Mouse (Mus musculus) embryonic facial prominence, embryonic 12.5 days (tissue): Measurements from ENCODE around the gene Pex14. TPM values are rescaled to one million over a fixed set of nuclear protein-coding genes. Genes with fewer than 3 reads are reported as not detected.

Source experiments
- ATAC-seq: fragments of 200-750 bp; cut with Nextera tagmentation; 2 replicates; pipeline ENCODE4 v1.8.0; 2017; ENCODE audit not compliant: insufficient number of reproducible peaks, insufficient read depth, low FRiP score, low TSS enrichment
- H3K27ac ChIP-seq: fragments of 300-500 bp; sonication (generic); 2 replicates; pipeline ENCODE4 v1.5.1; 2016; ENCODE audit warnings: mild to moderate bottlenecking
- H3K27me3 ChIP-seq: fragments of 300-500 bp; sonication (generic); 2 replicates; pipeline ENCODE4 v1.6.1; 2016; ENCODE audit warnings: mild to moderate bottlenecking, moderate library complexity
- H3K36me3 ChIP-seq: fragments of 300-500 bp; sonication (generic); 2 replicates; pipeline ENCODE4 v1.6.1; 2016; ENCODE audit warnings: mild to moderate bottlenecking
- H3K4me1 ChIP-seq: fragments of 300-500 bp; sonication (generic); 2 replicates; pipeline ENCODE4 v1.6.1; 2016
- H3K4me2 ChIP-seq: fragments of 300-500 bp; sonication (generic); replicated peaks from 2 replicates; pipeline ENCODE4 v1.6.1; 2016; ENCODE audit warnings: mild to moderate bottlenecking, moderate library complexity
- H3K4me3 ChIP-seq: fragments of 300-500 bp; sonication (generic); 2 replicates; pipeline ENCODE4 v1.5.1; 2016; ENCODE audit warnings: mild to moderate bottlenecking
- H3K9ac ChIP-seq: fragments of 300-500 bp; sonication (generic); 2 replicates; pipeline ENCODE4 v1.6.1; 2016; ENCODE audit warnings: mild to moderate bottlenecking, moderate library complexity
- H3K9me3 ChIP-seq: fragments of 300-500 bp; sonication (generic); 2 replicates; pipeline ENCODE4 v1.6.1; 2016; ENCODE audit warnings: mild to moderate bottlenecking, moderate library complexity
- WGBS: fragments of 180-500 bp; shearing (Covaris S2); methylation state at CpG from one replicate; pipeline ENCODE4 v1.1.7; 2016; 5-methylcytosine and 5-hydroxymethylcytosine counted together
- polyA plus RNA-seq: library from polyadenylated mRNA; unstranded; fragments of >200 nt; fragmentation: Nextera tagmentation; extraction: Ambion mirVana; gene quantifications from 2 replicates; pipeline ENCODE4 v1.2.1, GENCODE M21; 2016

Pex14 gene
- polyA plus RNA-seq, 1 experiment from 2014 or later, result 54.1 TPM

DNA sequence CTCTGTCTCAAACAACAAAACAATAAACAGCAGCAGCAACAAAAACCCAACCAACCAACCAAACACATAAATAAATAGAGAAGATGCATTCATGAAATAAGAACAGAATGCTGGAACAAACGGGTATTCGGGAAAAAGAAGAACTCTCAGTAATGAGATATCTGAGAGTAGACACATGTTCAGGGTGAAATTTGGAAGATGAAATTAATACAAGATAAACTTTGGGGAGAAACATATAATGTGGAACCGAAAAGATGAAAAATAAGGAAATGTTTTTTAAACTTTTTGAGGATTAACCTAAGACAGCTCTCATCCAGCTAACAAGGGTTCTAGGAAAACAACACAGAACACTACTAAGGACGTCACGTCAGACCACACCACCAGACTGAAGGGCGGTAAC lies 92.9 kb downstream of the Pex14 start:
- H3K4me2 ChIP-seq, result no peak overlapping the region
- no peaks in the 10 kb centered on the region for H3K36me3 ChIP-seq
- H3K9ac ChIP-seq, result no peak overlapping the region
- H3K9me3 ChIP-seq, result no peaks in the 10 kb centered on the region
- ATAC-seq, result no peak
- 91% methylated on average over 6 of the region's 6 CpGs for WGBS
- no peak overlapping the region for H3K27ac ChIP-seq
- H3K27me3 ChIP-seq, result no peaks in the 10 kb centered on the region
- no peak overlapping the region for H3K4me3 ChIP-seq
- no peaks in the 10 kb centered on the region for H3K4me1 ChIP-seq

DNA sequence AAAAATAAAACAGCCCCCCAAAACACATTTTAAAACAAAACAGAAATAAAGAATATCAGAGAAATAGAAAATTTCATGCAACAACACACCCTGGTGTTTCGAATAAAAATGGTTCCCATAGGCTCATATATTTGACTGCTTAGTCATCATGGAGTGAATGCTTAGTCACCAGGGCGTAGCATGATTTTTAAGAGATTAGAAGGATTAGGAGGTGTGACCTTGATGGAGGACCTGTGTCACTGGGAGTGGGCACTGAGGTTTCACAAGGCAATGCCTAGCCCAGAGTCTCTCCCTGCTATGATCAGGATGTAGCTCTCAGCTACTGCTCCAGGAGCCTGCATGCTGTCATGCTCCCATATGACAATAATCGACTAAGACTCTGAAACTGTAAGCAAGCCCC lies 93.6 kb downstream of the Pex14 start:
- Histone ChIP-seq H3K27ac (no peak overlapping the region), H3K9ac (no peak overlapping the region), H3K27me3 (no peaks in the 10 kb centered on the region), H3K36me3 (no peaks in the 10 kb centered on the region), H3K4me2 (no peak overlapping the region), H3K4me1 (no peaks in the 10 kb centered on the region), H3K4me3 (no peak overlapping the region), H3K9me3 (no peaks in the 10 kb centered on the region)
- ATAC-seq, result no peak
- WGBS, result 94% methylated on average over 3 of the region's 3 CpGs

DNA sequence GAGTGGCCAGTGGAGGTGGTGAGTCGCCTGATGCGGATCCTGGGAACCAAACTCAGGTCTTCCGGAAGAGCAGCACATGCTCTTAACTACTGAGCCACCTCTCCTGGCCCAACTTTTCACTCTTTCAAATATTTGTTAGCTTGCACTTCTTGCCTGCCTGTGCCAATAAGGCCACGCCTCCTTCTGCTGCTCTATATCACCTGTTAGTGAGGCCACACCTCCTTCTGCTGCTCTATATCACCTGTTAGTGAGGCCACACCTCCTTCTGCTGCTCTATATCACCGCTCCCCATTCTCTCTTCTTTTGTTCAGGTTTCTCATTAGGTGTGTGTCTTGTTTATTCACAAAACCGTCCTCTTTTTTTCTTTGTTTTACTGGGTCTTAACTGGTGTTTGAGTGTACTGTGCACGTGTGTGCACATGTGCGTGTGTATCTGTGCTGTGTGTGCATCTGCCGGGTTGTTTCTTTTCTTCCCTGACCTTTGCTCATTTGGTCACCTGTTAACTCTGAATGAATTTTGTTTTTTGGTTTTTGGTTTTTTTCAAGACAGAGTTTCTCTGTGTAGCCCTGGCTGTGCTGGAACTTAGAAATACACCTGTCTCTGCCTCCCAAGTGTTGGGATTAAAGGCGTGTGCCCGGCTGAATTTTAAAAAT lies 97.1 kb downstream of the Pex14 start:
- no peak overlapping the region for H3K4me2 ChIP-seq
- 93% methylated on average over 11 of the region's 11 CpGs for WGBS

DNA sequence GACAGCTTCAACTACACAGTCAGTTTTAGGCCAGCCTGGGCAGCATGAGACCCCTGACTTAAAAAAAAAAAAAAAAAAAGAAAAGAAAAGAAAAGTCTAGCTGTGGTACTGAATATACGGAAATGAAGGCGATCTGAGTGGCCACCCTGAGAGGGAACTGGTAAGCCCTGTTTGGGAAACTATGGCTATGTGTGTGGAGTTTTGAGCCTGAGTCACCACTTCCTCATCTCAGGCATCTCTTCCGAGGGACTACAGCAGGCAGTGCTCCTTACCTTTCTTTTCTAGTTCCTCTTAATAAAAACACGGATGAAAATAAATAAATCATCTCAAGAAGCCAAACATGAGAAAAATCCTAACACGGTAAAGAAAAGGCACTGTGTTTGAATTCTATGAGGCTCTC lies 98.2 kb downstream of the Pex14 start:
- 87% methylated on average over 5 of the region's 5 CpGs for WGBS
- Histone ChIP-seq H3K36me3 (0 out of 2 replicates have a peak, but pooled peaks cover 4% of the 10 kb centered on the region), H3K27ac (no peak overlapping the region), H3K27me3 (no peaks in the 10 kb centered on the region), H3K4me3 (no peak overlapping the region), H3K4me1 (no peaks in the 10 kb centered on the region), H3K9ac (no peak overlapping the region), H3K9me3 (no peaks in the 10 kb centered on the region), H3K4me2 (no peak overlapping the region)
- ATAC-seq, result no peak

More for the DNA sequence above, 97.1 kb downstream of the Pex14 start:
- H3K27ac ChIP-seq, result no peak overlapping the region
- H3K36me3 ChIP-seq, result 0 out of 2 replicates have a peak, but pooled peaks cover 4% of the 10 kb centered on the region
- no peaks in the 10 kb centered on the region for H3K9me3 ChIP-seq
- H3K27me3 ChIP-seq, result no peaks in the 10 kb centered on the region
- no peak overlapping the region for H3K4me3 ChIP-seq
- no peaks in the 10 kb centered on the region for H3K4me1 ChIP-seq
- ATAC-seq, result no peak
- no peak overlapping the region for H3K9ac ChIP-seq

DNA sequence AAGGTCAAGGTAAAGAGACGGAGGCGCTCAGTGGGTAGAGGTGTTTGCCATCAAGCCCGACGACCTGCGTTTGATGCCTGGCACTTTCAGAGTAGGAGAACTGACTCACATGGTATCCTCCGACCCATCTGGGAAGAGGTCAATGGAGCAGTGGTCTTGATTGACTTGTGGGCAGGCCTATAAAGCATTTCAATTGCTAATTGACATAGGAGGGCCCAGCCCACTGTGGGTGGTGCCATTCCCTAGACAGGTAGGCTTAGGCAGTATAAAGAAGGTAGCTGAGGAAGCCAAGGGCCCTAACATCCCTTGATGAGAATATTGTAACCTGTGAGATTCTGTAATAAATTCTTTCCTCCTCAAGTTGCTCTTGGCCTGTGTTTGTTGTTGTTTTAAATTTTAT lies 98.9 kb downstream of the Pex14 start:
- Histone ChIP-seq H3K36me3 (0 out of 2 replicates have a peak, but pooled peaks cover 4% of the 10 kb centered on the region), H3K9me3 (no peaks in the 10 kb centered on the region), H3K27me3 (no peaks in the 10 kb centered on the region), H3K4me3 (no peak overlapping the region), H3K9ac (no peak overlapping the region), H3K4me2 (no peak overlapping the region), H3K27ac (no peak overlapping the region), H3K4me1 (no peaks in the 10 kb centered on the region)
- ATAC-seq, result no peak
- 94% methylated on average over 6 of the region's 6 CpGs for WGBS

DNA sequence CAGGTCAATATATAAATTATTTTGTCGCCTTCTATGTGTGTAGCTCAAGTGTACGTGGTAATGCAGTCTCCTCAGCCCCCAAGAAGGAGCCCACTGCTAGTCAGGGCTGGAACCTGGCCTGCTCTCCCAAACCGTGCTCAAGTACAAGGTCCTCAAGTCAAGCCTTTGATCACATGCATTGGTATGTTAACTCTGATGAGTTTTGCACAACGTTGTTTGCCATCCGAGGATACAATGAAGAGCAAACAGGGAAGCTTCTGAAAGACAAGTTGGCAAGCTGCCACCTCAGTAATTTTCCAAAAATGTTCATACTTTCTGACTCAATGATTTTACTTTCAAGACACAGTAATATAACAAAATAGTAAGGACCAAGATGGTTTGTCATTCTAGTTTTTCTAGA lies 105.7 kb downstream of the Pex14 start:
- 0 out of 2 replicates have a peak, but pooled peaks cover 4% of the 10 kb centered on the region for H3K36me3 ChIP-seq
- no peaks in the 10 kb centered on the region for H3K9me3 ChIP-seq
- H3K4me1 ChIP-seq, result peaks cover 9% of the 10 kb centered on the region; the same call in 1 of the 2 replicates
- H3K27ac ChIP-seq, result no peak overlapping the region
- H3K4me2 ChIP-seq, result no peak overlapping the region
- 87% methylated on average over 5 of the region's 5 CpGs for WGBS
- no peak for ATAC-seq
- no peak overlapping the region for H3K4me3 ChIP-seq
- no peaks in the 10 kb centered on the region for H3K27me3 ChIP-seq
- H3K9ac ChIP-seq, result no peak overlapping the region

DNA sequence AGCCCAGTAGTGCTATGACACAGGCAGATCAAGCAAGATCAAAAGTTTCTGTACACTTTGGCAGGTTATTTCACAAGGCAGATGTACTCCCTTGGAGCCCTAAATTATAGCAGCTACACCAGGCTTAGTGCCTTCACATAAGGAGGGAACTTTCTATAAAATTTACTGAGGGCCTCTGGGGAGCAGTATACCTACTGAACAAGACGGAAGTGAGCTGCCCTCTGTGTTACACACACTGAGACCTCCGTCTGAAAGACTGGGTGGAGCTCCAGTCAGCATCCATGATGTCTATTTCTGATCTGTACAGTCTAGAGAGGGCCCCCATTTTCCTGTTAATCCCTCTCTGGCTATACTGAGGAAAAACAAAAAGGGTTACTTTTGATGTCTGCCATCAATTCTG lies 109.6 kb downstream of the Pex14 start:
- WGBS, result 18% methylated on average over 2 of the region's 2 CpGs
- 0 out of 2 replicates have a peak overlapping the region, but pooled peaks have one; percentile 1 for H3K27ac ChIP-seq
- H3K4me1 ChIP-seq, result peaks cover 40% of the 10 kb centered on the region

DNA sequence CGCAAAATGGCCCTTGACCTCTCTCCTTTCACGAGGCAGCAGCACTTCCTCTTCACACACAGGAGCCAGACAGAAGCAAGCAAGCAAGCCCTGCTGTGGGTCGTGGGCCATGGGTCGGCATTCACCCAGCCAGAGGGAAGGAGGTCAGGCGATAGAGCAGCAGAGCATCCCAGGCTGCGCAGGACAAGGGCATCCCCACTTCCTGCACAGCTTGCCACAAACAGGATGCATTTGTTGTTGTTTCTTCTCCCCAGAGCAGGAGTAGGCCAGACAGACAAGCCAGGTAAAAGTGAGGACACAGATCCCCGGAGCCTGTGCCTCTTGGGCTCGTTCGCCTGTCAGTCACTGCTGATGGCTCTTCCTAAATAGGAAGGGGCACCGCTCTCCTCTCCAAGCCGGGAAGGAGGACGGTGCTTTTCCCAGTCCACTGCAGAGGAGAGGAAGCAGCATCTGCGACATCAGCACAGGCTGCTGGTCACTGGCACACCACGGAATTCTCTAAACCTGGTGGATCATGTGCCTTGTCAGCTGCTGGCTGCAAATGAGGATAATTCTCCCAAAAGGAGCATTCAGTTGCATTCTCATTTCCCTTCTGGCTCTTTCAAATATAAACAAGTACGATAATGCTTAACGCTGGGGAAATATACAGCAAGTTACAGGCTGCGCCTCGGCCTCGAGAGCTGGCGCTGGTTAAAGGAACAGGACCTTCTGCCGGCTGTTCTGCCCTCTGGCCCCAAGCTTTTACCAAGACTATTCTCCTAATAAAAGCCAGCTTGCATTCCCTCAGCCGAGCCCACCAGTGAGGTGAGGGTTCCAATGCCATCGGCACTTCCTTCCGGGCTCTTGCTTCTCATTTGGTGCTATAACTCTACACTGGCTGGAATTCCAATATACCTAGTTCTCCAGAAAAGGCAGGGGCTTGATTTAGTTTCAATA lies 113.9 kb downstream of the Pex14 start:
- Histone ChIP-seq H3K27ac (peak overlapping the region; percentile 57), H3K9me3 (no peaks in the 10 kb centered on the region), H3K36me3 (no peaks in the 10 kb centered on the region), H3K4me1 (peaks cover 46% of the 10 kb centered on the region), H3K4me2 (peak overlapping the region; percentile 11), H3K9ac (no peak overlapping the region), H3K4me3 (no peak overlapping the region), H3K27me3 (no peaks in the 10 kb centered on the region)
- no peak for ATAC-seq
- 17% methylated on average over 24 of the region's 24 CpGs for WGBS

More for the DNA sequence above, 109.6 kb downstream of the Pex14 start:
- no peak overlapping the region for H3K4me2 ChIP-seq
- no peaks in the 10 kb centered on the region for H3K9me3 ChIP-seq
- H3K9ac ChIP-seq, result no peak overlapping the region
- no peaks in the 10 kb centered on the region for H3K27me3 ChIP-seq
- no peak for ATAC-seq
- no peak overlapping the region for H3K4me3 ChIP-seq
- no peaks in the 10 kb centered on the region for H3K36me3 ChIP-seq

DNA sequence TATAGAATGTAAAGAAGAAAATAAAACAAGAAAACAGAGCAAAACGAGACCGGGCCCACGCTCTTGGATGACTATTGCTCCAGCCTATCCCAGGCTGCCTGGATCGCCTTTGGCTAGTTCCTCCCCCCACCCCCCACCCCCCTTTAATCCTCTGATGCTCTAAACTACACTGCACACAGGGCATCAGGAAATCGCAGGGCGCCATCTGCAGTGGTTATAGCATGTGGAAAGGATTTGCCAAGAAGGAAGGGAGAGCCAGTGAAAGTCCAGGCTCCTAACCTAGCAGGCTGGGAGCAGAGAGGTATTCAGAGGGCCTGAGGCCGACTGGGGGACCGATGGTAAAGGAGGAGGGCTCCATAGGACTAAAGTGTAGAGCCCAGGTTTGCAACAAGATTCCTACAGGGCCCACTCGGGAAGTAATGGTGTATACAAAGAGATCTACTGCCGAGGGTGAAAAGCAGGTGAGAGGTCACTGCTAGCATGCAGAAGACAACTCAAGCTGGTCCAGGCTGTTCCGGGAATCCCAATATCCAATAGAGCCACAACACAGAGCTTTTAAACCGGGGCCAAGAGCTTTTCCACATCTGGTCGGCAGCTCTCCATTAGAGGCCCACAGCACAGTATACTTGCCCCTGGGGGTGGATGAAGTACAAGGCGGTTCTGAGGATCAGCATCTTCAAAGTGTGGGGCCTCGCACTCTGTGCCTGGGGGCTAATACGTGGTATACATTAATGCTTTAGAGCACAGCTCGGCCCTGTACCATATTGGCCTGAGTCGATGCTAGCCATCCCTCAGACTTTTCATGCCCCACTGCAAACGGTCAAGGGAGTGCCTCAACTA lies 114.8 kb downstream of the Pex14 start:
- WGBS, result 22% methylated on average over 19 of the region's 19 CpGs
- no peak for ATAC-seq
- peak overlapping the region; percentile 57 for H3K27ac ChIP-seq

DNA sequence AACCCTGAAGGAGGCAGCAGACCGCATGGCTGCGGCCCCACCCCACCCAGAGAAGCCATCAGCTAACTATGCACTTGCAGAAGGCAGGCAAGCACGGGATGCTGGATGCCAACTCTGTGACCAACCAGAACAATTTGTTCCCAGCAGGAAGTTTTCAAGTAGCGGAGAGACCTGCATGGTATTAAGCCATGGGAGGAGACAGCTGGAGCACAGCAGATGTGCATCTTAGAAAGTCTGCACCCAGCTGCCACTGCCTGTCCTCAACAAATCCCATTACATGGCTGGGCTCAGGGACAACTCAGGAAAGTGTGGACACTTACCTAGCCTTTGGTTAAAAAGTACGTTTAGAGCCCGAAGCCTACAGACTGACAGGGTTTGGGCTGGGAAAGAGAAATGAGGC lies 117.4 kb downstream of the Pex14 start:
- Histone ChIP-seq H3K4me2 (no peak overlapping the region), H3K27ac (no peak overlapping the region), H3K27me3 (no peaks in the 10 kb centered on the region), H3K9me3 (no peaks in the 10 kb centered on the region), H3K4me1 (peaks cover 39% of the 10 kb centered on the region), H3K36me3 (no peaks in the 10 kb centered on the region), H3K9ac (no peak overlapping the region), H3K4me3 (no peak overlapping the region)
- ATAC-seq, result no peak
- WGBS, result 68% methylated on average over 6 of the region's 6 CpGs

More for the DNA sequence above, 114.8 kb downstream of the Pex14 start:
- no peaks in the 10 kb centered on the region for H3K36me3 ChIP-seq
- no peaks in the 10 kb centered on the region for H3K9me3 ChIP-seq
- H3K4me2 ChIP-seq, result no peak overlapping the region; the same call in 1 of the 2 replicates
- no peaks in the 10 kb centered on the region for H3K27me3 ChIP-seq
- peaks cover 40% of the 10 kb centered on the region for H3K4me1 ChIP-seq
- no peak overlapping the region for H3K4me3 ChIP-seq
- H3K9ac ChIP-seq, result no peak overlapping the region

DNA sequence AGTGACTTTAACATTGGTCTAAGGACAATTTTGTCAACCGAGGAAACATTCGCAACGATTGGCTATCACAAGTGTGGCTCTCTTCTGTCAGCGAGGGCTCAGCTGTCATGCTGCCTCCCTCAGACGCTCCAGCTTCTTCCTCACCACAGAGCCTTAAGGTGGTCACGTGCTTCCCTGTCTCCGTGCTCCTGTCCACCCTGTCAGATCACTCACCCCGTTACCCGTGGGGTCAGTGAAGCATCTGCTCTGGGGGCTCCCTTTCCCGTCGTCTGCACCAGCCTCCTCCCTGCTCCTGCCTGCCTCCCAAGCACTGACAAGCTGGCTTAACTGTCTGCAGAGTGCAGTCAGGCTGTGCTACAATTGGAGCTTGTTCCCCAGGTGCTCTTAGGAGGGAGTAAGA lies 119.8 kb downstream of the Pex14 start:
- H3K4me3 ChIP-seq, result no peak overlapping the region
- WGBS, result 50% methylated on average over 11 of the region's 11 CpGs
- peaks cover 16% of the 10 kb centered on the region for H3K4me1 ChIP-seq
- H3K9ac ChIP-seq, result no peak overlapping the region
- no peaks in the 10 kb centered on the region for H3K27me3 ChIP-seq
- H3K36me3 ChIP-seq, result no peaks in the 10 kb centered on the region
- H3K9me3 ChIP-seq, result no peaks in the 10 kb centered on the region
- no peak overlapping the region for H3K4me2 ChIP-seq
- H3K27ac ChIP-seq, result no peak overlapping the region
- no peak for ATAC-seq
